Comparison of ENCODE assay signal across 9 mouse cellular contexts in the genomic region with DNA sequence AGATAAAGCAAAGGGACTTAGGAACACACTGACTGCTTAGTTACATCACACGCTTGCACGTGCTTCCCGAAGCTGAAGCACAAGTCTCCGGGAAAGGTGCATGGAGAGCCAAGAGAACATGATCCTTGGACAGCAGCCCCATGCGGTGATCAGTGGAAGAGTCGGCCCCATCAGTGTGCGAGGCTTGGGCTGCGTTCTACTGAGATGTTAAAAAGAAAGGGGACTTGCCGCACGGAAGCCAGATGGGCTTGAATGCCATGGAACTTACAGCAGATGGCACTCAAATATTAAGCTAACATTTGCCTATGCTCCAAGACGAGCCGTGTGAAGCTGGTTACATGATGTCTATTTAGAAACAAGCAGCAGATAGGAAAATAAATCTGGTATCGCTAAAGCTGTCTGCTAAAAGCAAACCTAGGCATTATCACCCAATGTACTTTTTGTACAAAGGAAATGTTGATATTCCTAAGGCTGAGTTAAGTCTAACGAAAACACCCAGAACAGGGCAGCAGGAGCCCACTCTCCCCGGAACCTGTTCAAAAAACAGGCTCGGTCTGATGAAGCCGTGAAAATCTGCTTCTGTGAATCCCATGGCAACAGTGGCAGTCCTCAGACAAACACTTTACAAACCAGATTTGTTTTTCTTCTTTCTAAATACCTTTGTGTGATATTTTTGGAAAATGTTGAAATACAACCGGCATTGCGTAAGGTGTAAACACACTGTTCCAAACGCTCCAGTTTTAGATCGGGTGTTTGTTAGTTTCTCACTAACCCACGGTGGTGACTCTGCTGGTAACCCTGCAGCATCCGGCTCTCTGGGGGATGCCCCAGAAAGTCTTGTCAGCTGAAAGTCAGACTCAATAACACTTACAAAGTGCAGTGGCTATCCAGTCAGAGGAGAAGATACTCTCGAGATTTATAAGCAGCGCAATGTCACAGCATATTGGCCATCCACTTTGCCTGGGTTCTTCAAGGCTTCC.
DNase-seq lines count a peak whose midpoint lies in the region; ATAC-seq lines count a peak whose summit lies in the region.
"Had no signal": no experiment of that assay in that cellular context is flagged by ENCODE, and none has a peak within 500 bp of the region (broad histone marks: within the 10 kb centered on the region; RNA-seq: fewer than 3 reads in every experiment).

No protein-coding gene starts in this region.

- WGBS in hindbrain, embryonic 13.5 days, result 67% methylated on average over 25 of the region's 25 CpGs
- 80% methylated on average over 25 of the region's 25 CpGs for WGBS in hindbrain, embryonic 11.5 days

- H3K27me3 ChIP-seq in hindbrain, embryonic 13.5 days, result no peaks in the 10 kb centered on the region
- H3K27me3 ChIP-seq in hindbrain, embryonic 11.5 days (ENCODE audit: control insufficient read depth, insufficient read depth, low read length), result no peaks in the 10 kb centered on the region
- H3K27me3 ChIP-seq: limb, embryonic 15.5 days had no signal

- no peak overlapping the region for H3K27ac ChIP-seq in hindbrain, embryonic 13.5 days
- no peak overlapping the region for H3K27ac ChIP-seq in hindbrain, embryonic 11.5 days (ENCODE audit: low read depth, low read length)
- H3K27ac ChIP-seq: limb, embryonic 15.5 days had no signal

- peaks cover 7% of the 10 kb centered on the region for H3K4me1 ChIP-seq in hindbrain, embryonic 13.5 days (replicated peaks)
- no peaks in the 10 kb centered on the region for H3K4me1 ChIP-seq in hindbrain, embryonic 11.5 days (replicated peaks; ENCODE audit: control insufficient read depth, insufficient read depth, low read length)
- H3K4me1 ChIP-seq: limb, embryonic 15.5 days had no signal

- H3K4me3 ChIP-seq in hindbrain, embryonic 13.5 days, result no peak overlapping the region
- no peak overlapping the region for H3K4me3 ChIP-seq in hindbrain, embryonic 11.5 days (ENCODE audit: low read depth, low read length)
- H3K4me3 ChIP-seq: limb, embryonic 15.5 days had no signal

- no peaks in the 10 kb centered on the region for H3K36me3 ChIP-seq in hindbrain, embryonic 13.5 days
- no peaks in the 10 kb centered on the region for H3K36me3 ChIP-seq in hindbrain, embryonic 11.5 days (ENCODE audit: control insufficient read depth, insufficient read depth, low read length)
- H3K36me3 ChIP-seq: limb, embryonic 15.5 days had no signal

- peak; percentile 57; the same call in 1 of the 2 replicates for ATAC-seq in hindbrain, embryonic 13.5 days (ENCODE audit: low FRiP score)
- no peak for ATAC-seq in hindbrain, embryonic 11.5 days (ENCODE audit: low FRiP score)

- H3K9ac ChIP-seq in hindbrain, embryonic 13.5 days, result no peak overlapping the region; the same call in 1 of the 2 replicates
- no peak overlapping the region for H3K9ac ChIP-seq in hindbrain, embryonic 11.5 days (ENCODE audit: low read depth, low read length)
- H3K9ac ChIP-seq: limb, embryonic 15.5 days had no signal

- H3K9me3 ChIP-seq in hindbrain, embryonic 13.5 days, result no peaks in the 10 kb centered on the region
- no peaks in the 10 kb centered on the region for H3K9me3 ChIP-seq in hindbrain, embryonic 11.5 days (ENCODE audit: control insufficient read depth, low read length)
- H3K9me3 ChIP-seq: limb, embryonic 15.5 days had no signal

- no peak overlapping the region for H3K4me2 ChIP-seq in hindbrain, embryonic 13.5 days
- no peak overlapping the region for H3K4me2 ChIP-seq in hindbrain, embryonic 11.5 days (replicated peaks; ENCODE audit: low read depth, low read length)
- H3K4me2 ChIP-seq: limb, embryonic 15.5 days had no signal

- DNase-seq in hindbrain, embryonic 11.5 days (ENCODE audit: low spot score), result no peak
- peak; percentile 63 to 72 for DNase-seq in frontal cortex, postnatal 14 days (ENCODE audit: low spot score in 2 of 2)
- peak; percentile 53 to 80 for DNase-seq in left cerebral cortex, adult 8-10 months (ENCODE audit: low spot score in 2 of 2)
- DNase-seq in right cerebral cortex, postnatal 10 days (ENCODE audit: low spot score in 2 of 2), result peak; percentile 83 to 90
- DNase-seq in thymus, postnatal 0 days (ENCODE audit: low spot score), result no peak
- DNase-seq in kidney, postnatal 25 days, result no peak
- DNase-seq in ovary, postnatal 36 days (ENCODE audit: low spot score), result no peak

Comparison
In these comparisons a context has a peak if more than half of its experiments do, and no peak if none do; other contexts are left out.
1. DNase-seq: peak in frontal cortex, postnatal 14 days (2 of 2), left cerebral cortex, adult 8-10 months (2 of 2) and right cerebral cortex, postnatal 10 days (2 of 2); none in hindbrain, embryonic 11.5 days (single experiment), thymus, postnatal 0 days (single experiment), kidney, postnatal 25 days (0 of 2) and ovary, postnatal 36 days (single experiment).